Mouse (Mus musculus): Measurements from ENCODE around the gene Mia.

The Mia gene
- long read RNA-seq, experiment 1: 0 reads
- long read RNA-seq, experiment 2: 0 reads

GRCm38 (mm10) chr7:27180837-27181695 lies at the start of gene Mia, which contains the start of gene Gm21983:
Gene Mia, minus strand, starts transcription at chr7:27181157.
Gene Gm21983, minus strand, starts transcription at chr7:27181086.
- intact Hi-C loops (cut with DNase I): no loop called here

- intact Hi-C loops (cut with DNase I): loop anchor here (1.0 to 5.0 kb wide), 2 partner anchors 33 to 62 kb away; partner anchors contain the start of genes Egln2 and Snrpa
Observed at GRCm38 (mm10) chr7:27228865-27229264, 47.9 kb upstream of the Mia start.

- intact Hi-C loops (cut with DNase I): loop anchor here (1.0 to 5.0 kb wide), 2 partner anchors 32 to 61 kb away; partner anchors contain the start of genes Egln2 and Snrpa
Observed at GRCm38 (mm10) chr7:27228281-27228821, 47.4 kb upstream of the Mia start, which contains the start of gene Itpkc. Gene Itpkc, minus strand, starts transcription at chr7:27228661.

- intact Hi-C loops (cut with DNase I): loop anchor here (1.0 to 5.0 kb wide), 2 partner anchors 31 to 60 kb away; partner anchors contain the start of genes Egln2 and Snrpa
Observed at GRCm38 (mm10) chr7:27227676-27228075, 46.7 kb upstream of the Mia start.

- intact Hi-C loops (cut with DNase I): loop anchor here (5.0 kb wide), 1 partner anchor 60 kb away; the partner anchor contains the start of gene Egln2
Observed at GRCm38 (mm10) chr7:27227276-27227675, 46.3 kb upstream of the Mia start.

GRCm38 (mm10) chr7:27224877-27225575 lies 44.1 kb upstream of the Mia start:
- intact Hi-C loops (cut with DNase I): loop anchor here (5.0 kb wide), 1 partner anchor 58 kb away; the partner anchor contains the start of gene Egln2

- intact Hi-C loops (cut with DNase I): no loop called here
Observed at GRCm38 (mm10) chr7:27222538-27222937, 41.6 kb upstream of the Mia start.

GRCm38 (mm10) chr7:27221939-27222338 lies 41.0 kb upstream of the Mia start:
- intact Hi-C loops (cut with DNase I): no loop called here

GRCm38 (mm10) chr7:27219937-27220336 lies 39.0 kb upstream of the Mia start:
- intact Hi-C loops (cut with DNase I): no loop called here

- intact Hi-C loops (cut with DNase I): no loop called here
Observed at GRCm38 (mm10) chr7:27218586-27218985, 37.6 kb upstream of the Mia start.

GRCm38 (mm10) chr7:27212626-27213025 lies 31.7 kb upstream of the Mia start:
- intact Hi-C loops (cut with DNase I): no loop called here

- intact Hi-C loops (cut with DNase I): no loop called here
Observed at GRCm38 (mm10) chr7:27203730-27204449, 22.9 kb upstream of the Mia start.

- intact Hi-C loops (cut with DNase I): no loop called here
Observed at GRCm38 (mm10) chr7:27198779-27199178, 17.8 kb upstream of the Mia start.

GRCm38 (mm10) chr7:27198355-27198754 lies 17.4 kb upstream of the Mia start:
- intact Hi-C loops (cut with DNase I): no loop called here

- intact Hi-C loops (cut with DNase I): no loop called here
Observed at GRCm38 (mm10) chr7:27197634-27198033, 16.7 kb upstream of the Mia start.

GRCm38 (mm10) chr7:27197136-27197535 lies 16.2 kb upstream of the Mia start:
- intact Hi-C loops (cut with DNase I): no loop called here

GRCm38 (mm10) chr7:27195681-27196611 lies 15.0 kb upstream of the Mia start, which contains the start of the genes BC024978 and Snrpa:
Gene BC024978, plus strand, starts transcription at chr7:27195781.
Gene Snrpa, minus strand, starts transcription at chr7:27196271.
- intact Hi-C loops (cut with DNase I): loop anchor here (1.0 to 2.0 kb wide), 2 partner anchors 17 to 32 kb away; partner anchors contain the start of genes Itpkc and Rab4b

GRCm38 (mm10) chr7:27193731-27194130 lies 12.8 kb upstream of the Mia start:
- intact Hi-C loops (cut with DNase I): loop anchor here (2.0 kb wide), 1 partner anchor 15 kb away; the partner anchor contains the start of gene Rab4b

- intact Hi-C loops (cut with DNase I): no loop called here
Observed at GRCm38 (mm10) chr7:27192434-27192833, 11.5 kb upstream of the Mia start.

Data from adrenal gland (tissue).